ENCODE assay signal across 8 mouse cellular contexts in the genomic region with DNA sequence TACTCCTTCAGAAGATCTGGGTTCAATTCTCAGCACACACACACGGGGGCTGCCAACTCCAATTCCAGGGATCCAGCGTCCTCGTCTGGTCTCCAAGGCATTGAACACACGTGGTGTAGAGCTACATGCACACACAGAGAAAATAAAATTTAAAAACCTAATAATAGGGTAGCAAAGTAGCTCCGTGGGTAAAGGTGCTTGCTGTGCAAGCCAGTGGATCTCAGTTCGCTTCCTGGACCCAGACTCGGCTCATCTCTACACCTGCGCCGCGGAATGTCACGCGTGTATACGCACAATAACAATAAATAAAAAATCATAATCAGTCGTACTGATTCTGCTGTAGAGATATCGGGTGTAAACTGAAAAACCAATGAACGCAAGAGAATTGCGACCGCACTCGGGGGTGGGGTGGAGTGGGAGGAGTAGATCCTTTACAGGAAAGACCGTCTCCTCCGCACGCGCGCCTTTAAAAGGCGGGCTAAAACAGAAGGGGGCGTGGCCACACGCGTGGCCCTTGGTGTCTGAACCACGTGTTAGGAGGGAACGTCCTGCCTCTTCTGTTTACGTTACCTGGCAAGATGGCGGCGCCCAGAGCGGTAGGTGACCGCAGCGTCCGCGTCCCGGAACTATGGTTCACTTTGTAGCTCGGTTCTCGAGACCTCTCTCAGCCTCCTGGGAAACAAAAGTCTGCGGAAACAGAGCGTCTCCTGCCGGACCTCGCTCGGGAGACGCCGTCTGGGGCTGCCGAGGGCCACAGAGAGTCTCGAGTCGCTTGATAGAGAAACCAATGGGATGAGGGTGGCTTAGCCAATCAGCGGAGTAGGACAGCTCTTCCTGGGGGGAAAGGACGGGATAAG. TPM values are rescaled to one million over a fixed set of nuclear protein-coding genes. Genes with fewer than 3 reads are reported as not detected.
DNase-seq lines count a peak whose midpoint lies in the region; ATAC-seq and TF ChIP-seq lines count a peak whose summit lies in the region.

Gene Dmac2, plus strand, starts transcription at position 550 of the 857 bp plus-strand sequence.

- peak within 1 kb of the TSS; percentile 53 for H3K9ac ChIP-seq in forebrain, embryonic 12.5 days
- H3K9ac ChIP-seq in heart, postnatal 0 days (replicated peaks; ENCODE audit: low read depth, low read length), result peak within 1 kb of the TSS; percentile 40
- peak within 1 kb of the TSS; percentile 61 for H3K9ac ChIP-seq in liver, embryonic 16.5 days (ENCODE audit: low read depth, low read length)
- peak within 1 kb of the TSS; percentile 67 for H3K9ac ChIP-seq in neural tube, embryonic 13.5 days

- no peak for TF ChIP-seq EP300 in heart, postnatal 0 days (IDR thresholded peaks at IDR 0.05; ENCODE audit: low read depth)

- peak; percentile 95 for TF ChIP-seq POLR2A in testis, adult 2 months (IDR thresholded peaks at IDR 0.05; ENCODE audit: control insufficient read depth, low read depth, low read length)

- peak within 1 kb of the TSS; percentile 95 for H3K4me3 ChIP-seq in E14TG2a.4 (replicated peaks; ENCODE audit: low read length)
- H3K4me3 ChIP-seq in forebrain, embryonic 12.5 days (replicated peaks), result peak within 1 kb of the TSS; percentile 63
- H3K4me3 ChIP-seq in heart, postnatal 0 days (ENCODE audit: low read depth, low read length), result peak within 1 kb of the TSS; percentile 64
- H3K4me3 ChIP-seq in liver, embryonic 16.5 days (ENCODE audit: low read depth, low read length), result peak within 1 kb of the TSS; percentile 76
- H3K4me3 ChIP-seq in neural tube, embryonic 13.5 days, result peak within 1 kb of the TSS; percentile 62
- H3K4me3 ChIP-seq in testis, adult 2 months (ENCODE audit: control insufficient read depth, low read depth, low read length), result peak within 1 kb of the TSS; percentile 97

- H3K36me3 ChIP-seq in E14TG2a.4 (ENCODE audit: insufficient read depth, low read length), result peaks cover 40% of the 10 kb centered on the region
- H3K36me3 ChIP-seq in forebrain, embryonic 12.5 days (replicated peaks), result 0 out of 2 replicates have a peak, but pooled peaks cover 8% of the 10 kb centered on the region
- H3K36me3 ChIP-seq in heart, postnatal 0 days (replicated peaks; ENCODE audit: control insufficient read depth, insufficient read depth, low read length), result peaks cover 30% of the 10 kb centered on the region
- no peaks in the 10 kb centered on the region for H3K36me3 ChIP-seq in liver, embryonic 16.5 days (ENCODE audit: control insufficient read depth, insufficient read depth)
- H3K36me3 ChIP-seq in neural tube, embryonic 13.5 days, result peaks cover 29% of the 10 kb centered on the region
- H3K36me3 ChIP-seq in testis, adult 2 months (ENCODE audit: control insufficient read depth, insufficient read depth, low read length), result peaks cover 1% of the 10 kb centered on the region; the same call in 1 of the 2 replicates

- TF ChIP-seq CTCF in E14TG2a.4 (conservative IDR thresholded peaks at IDR 0.05; ENCODE audit: low read length), result no peak
- no peak for TF ChIP-seq CTCF in heart, postnatal 0 days (IDR thresholded peaks at IDR 0.05; ENCODE audit: low read depth)
- TF ChIP-seq CTCF in testis, adult 2 months (IDR thresholded peaks at IDR 0.05; ENCODE audit: control insufficient read depth, insufficient read depth, insufficient replicate concordance, low read depth, low read length), result no peak

- 1% methylated on average over 53 of the region's 53 CpGs for WGBS in forebrain, embryonic 12.5 days
- 1% methylated on average over 53 of the region's 53 CpGs for WGBS in heart, postnatal 0 days
- 1% methylated on average over 53 of the region's 53 CpGs for WGBS in liver, embryonic 16.5 days (ENCODE audit: insufficient replicate concordance)
- WGBS in neural tube, embryonic 13.5 days, result 2% methylated on average over 53 of the region's 53 CpGs

- no peaks in the 10 kb centered on the region for H3K9me3 ChIP-seq in E14TG2a.4 (ENCODE audit: low read length)
- H3K9me3 ChIP-seq in forebrain, embryonic 12.5 days, result no peaks in the 10 kb centered on the region
- no peaks in the 10 kb centered on the region for H3K9me3 ChIP-seq in heart, postnatal 0 days (replicated peaks; ENCODE audit: control insufficient read depth, low read length)
- H3K9me3 ChIP-seq in liver, embryonic 16.5 days (replicated peaks; ENCODE audit: control insufficient read depth, low read length), result no peaks in the 10 kb centered on the region
- H3K9me3 ChIP-seq in neural tube, embryonic 13.5 days, result no peaks in the 10 kb centered on the region

- no peak within 1 kb of the TSS for H3K27ac ChIP-seq in forebrain, embryonic 12.5 days
- H3K27ac ChIP-seq in heart, postnatal 0 days (ENCODE audit: low read depth), result peak within 1 kb of the TSS; percentile 51
- H3K27ac ChIP-seq in liver, embryonic 16.5 days (ENCODE audit: low read length), result no peak within 1 kb of the TSS
- H3K27ac ChIP-seq in neural tube, embryonic 13.5 days (replicated peaks), result no peak within 1 kb of the TSS
- peak within 1 kb of the TSS; percentile 87 for H3K27ac ChIP-seq in testis, adult 2 months (ENCODE audit: control insufficient read depth, insufficient read depth, low read depth, low read length)

- peak; percentile 95 for ATAC-seq in forebrain, embryonic 12.5 days (ENCODE audit: low FRiP score)
- peak; percentile 94 for ATAC-seq in heart, postnatal 0 days (ENCODE audit: insufficient read depth, low read depth)
- ATAC-seq in liver, embryonic 16.5 days (ENCODE audit: low read depth), result peak; percentile 93
- ATAC-seq in neural tube, embryonic 13.5 days (ENCODE audit: low read depth), result peak; percentile 94

- H3K4me1 ChIP-seq in E14TG2a.4 (replicated peaks; ENCODE audit: low read depth, low read length), result peaks cover 39% of the 10 kb centered on the region
- H3K4me1 ChIP-seq in forebrain, embryonic 12.5 days, result peaks cover 12% of the 10 kb centered on the region; the same call in 1 of the 2 replicates
- H3K4me1 ChIP-seq in heart, postnatal 0 days (ENCODE audit: control insufficient read depth, insufficient read depth), result peaks cover 8% of the 10 kb centered on the region
- peaks cover 12% of the 10 kb centered on the region for H3K4me1 ChIP-seq in liver, embryonic 16.5 days (ENCODE audit: control insufficient read depth, low read depth, low read length)
- H3K4me1 ChIP-seq in neural tube, embryonic 13.5 days (replicated peaks), result peaks cover 12% of the 10 kb centered on the region
- H3K4me1 ChIP-seq in testis, adult 2 months (ENCODE audit: control insufficient read depth, insufficient read depth, low read length), result peaks cover 12% of the 10 kb centered on the region

- H3K4me2 ChIP-seq in forebrain, embryonic 12.5 days, result peak within 1 kb of the TSS; percentile 69
- peak within 1 kb of the TSS; percentile 65 for H3K4me2 ChIP-seq in heart, postnatal 0 days (ENCODE audit: low read depth, low read length)
- peak within 1 kb of the TSS; percentile 80 for H3K4me2 ChIP-seq in liver, embryonic 16.5 days (ENCODE audit: low read depth, low read length)
- H3K4me2 ChIP-seq in neural tube, embryonic 13.5 days, result peak within 1 kb of the TSS; percentile 66

- H3K27me3 ChIP-seq in E14TG2a.4 (ENCODE audit: insufficient read depth, low read length), result peaks cover 9% of the 10 kb centered on the region; the same call in 1 of the 2 replicates
- H3K27me3 ChIP-seq in forebrain, embryonic 12.5 days, result peaks cover 7% of the 10 kb centered on the region
- no peaks in the 10 kb centered on the region for H3K27me3 ChIP-seq in heart, postnatal 0 days (ENCODE audit: control insufficient read depth, insufficient read depth, low read length)
- no peaks in the 10 kb centered on the region for H3K27me3 ChIP-seq in liver, embryonic 16.5 days (ENCODE audit: control insufficient read depth, insufficient read depth, low read depth, low read length)
- no peaks in the 10 kb centered on the region for H3K27me3 ChIP-seq in neural tube, embryonic 13.5 days
- no peaks in the 10 kb centered on the region for H3K27me3 ChIP-seq in testis, adult 2 months (ENCODE audit: control insufficient read depth, insufficient read depth, low read length)

- peak; percentile 92 for DNase-seq in c-Kit-positive CD71-positive TER-119-positive erythroid progenitor cells, embryonic 14.5 days (ENCODE audit: low spot score)
- DNase-seq in heart, postnatal 0 days (ENCODE audit: low spot score), result peak; percentile 94
- peak; percentile 95 to 97 for DNase-seq in kidney, postnatal 4 days

RNA-seq across cellular contexts. Expression of gene Dmac2, which starts in this region (rescaled TPM):
- polyA plus RNA-seq in forebrain, embryonic 12.5 days (2016; fragmentation: Nextera tagmentation; extraction: Ambion mirVana), result 24.0 and 25.1 TPM in 2 replicates
- 73.5 and 80.4 TPM in 2 replicates for total RNA-seq in heart, postnatal 0 days (2014; rRNA removed; ENCODE audit: low replicate concordance)
- 71.3 and 72.2 TPM in 2 replicates for polyA plus RNA-seq in heart, postnatal 0 days (2015; fragmentation: Nextera tagmentation; extraction: Ambion mirVana)
- polyA plus RNA-seq in liver, embryonic 16.5 days (2015; fragmentation: Nextera tagmentation; extraction: Ambion mirVana), result 8.1 and 8.9 TPM in 2 replicates
- 35.3 and 42.2 TPM in 2 replicates for polyA plus RNA-seq in neural tube, embryonic 13.5 days (2015; fragmentation: Nextera tagmentation; extraction: Ambion mirVana)
- polyA plus RNA-seq in testis, adult 2 months (2012; rRNA removed), result 53.6 and 57.8 TPM in 2 replicates

Comparison
In these comparisons a context has a peak if more than half of its experiments do, and no peak if none do; other contexts are left out.
1. H3K27ac ChIP-seq: peak in heart, postnatal 0 days (single experiment) and testis, adult 2 months (single experiment); none in forebrain, embryonic 12.5 days (single experiment), liver, embryonic 16.5 days (single experiment) and neural tube, embryonic 13.5 days (single experiment).
2. Peak in every context shown above with its lines, with median percentiles within 50 percentile points of each other: H3K4me3 ChIP-seq, DNase-seq, ATAC-seq, H3K4me2 ChIP-seq and H3K9ac ChIP-seq.